Mouse (Mus musculus) cortical plate, adult 2 months (tissue): Measurements from ENCODE around the gene Zkscan7. TPM values are rescaled to one million over a fixed set of nuclear protein-coding genes. Genes with fewer than 3 reads are reported as not detected.

Experiments used
- H3K27ac ChIP-seq: fragments of 200-500 bp; 2 replicates; pipeline ENCODE4 v1.5.1; 2012; ENCODE audit warnings: low read length, control low read depth, inconsistent platforms; ENCODE audit not compliant: insufficient read depth
- H3K4me1 ChIP-seq: fragments of 200-500 bp; 2 replicates; pipeline ENCODE4 v1.6.1; 2011; ENCODE audit warnings: low read length; ENCODE audit not compliant: control insufficient read depth, insufficient read depth
- H3K4me3 ChIP-seq: fragments of 200-500 bp; 2 replicates; pipeline ENCODE4 v1.5.1; 2011; ENCODE audit warnings: mild to moderate bottlenecking, low read length, control low read depth; ENCODE audit not compliant: insufficient read depth
- CTCF ChIP-seq: fragments of 200-500 bp; IDR thresholded peaks from 2 replicates; pipeline ENCODE4 v1.5.1; 2011; ENCODE audit warnings: mild to moderate bottlenecking, control low read depth, low read length; ENCODE audit not compliant: insufficient read depth; ENCODE audit errors: extremely low read depth
- POLR2A ChIP-seq: fragments of 200-500 bp; IDR thresholded peaks from 2 replicates; pipeline ENCODE4 v1.6.1; 2011; ENCODE audit warnings: mild to moderate bottlenecking, low read length, control low read depth; ENCODE audit not compliant: insufficient read depth; ENCODE audit errors: extremely low read depth
- polyA plus RNA-seq: library from polyadenylated mRNA; depleted of rRNA; stranded (reverse); fragments of >200 nt; gene quantifications from 2 replicates; pipeline ENCODE4 v1.2.3, GENCODE M21; 2012

Gene Zkscan7
- polyA plus RNA-seq, 1 experiment = 3.0 TPM

- Histone ChIP-seq H3K27ac (no peak overlapping the region), H3K4me3 (no peak overlapping the region), H3K4me1 (no peaks in the 10 kb centered on the region)
- TF ChIP-seq CTCF (no peak), POLR2A (no peak)
These were observed 29.9 kb upstream of the Zkscan7 start for GRCm38 (mm10) chr9:122855617-122856016.

GRCm38 (mm10) chr9:122856716-122857115 is 28.8 kb upstream of the Zkscan7 start:
- H3K4me1 ChIP-seq = no peaks in the 10 kb centered on the region
- no peak overlapping the region for H3K4me3 ChIP-seq
- TF ChIP-seq POLR2A = no peak
- TF ChIP-seq CTCF = no peak
- H3K27ac ChIP-seq = no peak overlapping the region

- TF ChIP-seq POLR2A = no peak
- no peak for TF ChIP-seq CTCF
- peaks cover 5% of the 10 kb centered on the region; the same call in 1 of the 2 replicates for H3K4me1 ChIP-seq
- H3K4me3 ChIP-seq = no peak overlapping the region
- H3K27ac ChIP-seq = no peak overlapping the region
These were observed 24.7 kb upstream of the Zkscan7 start for GRCm38 (mm10) chr9:122860752-122861151.

- H3K27ac ChIP-seq = no peak overlapping the region
- H3K4me3 ChIP-seq = no peak overlapping the region
- peaks cover 5% of the 10 kb centered on the region; the same call in 1 of the 2 replicates for H3K4me1 ChIP-seq
- TF ChIP-seq POLR2A = no peak
- no peak for TF ChIP-seq CTCF
These were observed 21.8 kb upstream of the Zkscan7 start for GRCm38 (mm10) chr9:122863731-122864130.

- TF ChIP-seq POLR2A = no peak
- TF ChIP-seq CTCF = no peak
- peak overlapping the region; percentile 52 for H3K4me3 ChIP-seq
- peaks cover 5% of the 10 kb centered on the region; the same call in 1 of the 2 replicates for H3K4me1 ChIP-seq
- no peak overlapping the region for H3K27ac ChIP-seq
These were observed 20.6 kb upstream of the Zkscan7 start for GRCm38 (mm10) chr9:122864848-122865247.

GRCm38 (mm10) chr9:122865697-122866166 is 19.8 kb upstream of the Zkscan7 start, which contains the start of gene Zfp445:
Zfp445 (minus strand) TSS chr9:122866006.
- TF ChIP-seq POLR2A = peak; percentile 43; the same call in 1 of the 2 replicates
- TF ChIP-seq CTCF = no peak
- Histone ChIP-seq H3K4me3 (peak within 1 kb of the TSS; percentile 52), H3K27ac (peak within 1 kb of the TSS; percentile 81; the same call in 1 of the 2 replicates), H3K4me1 (peaks cover 5% of the 10 kb centered on the region; the same call in 1 of the 2 replicates)

GRCm38 (mm10) chr9:122866192-122866591 is 19.3 kb upstream of the Zkscan7 start:
- TF ChIP-seq POLR2A (no peak), CTCF (no peak)
- peak overlapping the region; percentile 52 for H3K4me3 ChIP-seq
- H3K27ac ChIP-seq = no peak overlapping the region
- H3K4me1 ChIP-seq = peaks cover 5% of the 10 kb centered on the region; the same call in 1 of the 2 replicates

- Histone ChIP-seq H3K4me3 (no peak overlapping the region), H3K4me1 (no peaks in the 10 kb centered on the region), H3K27ac (no peak overlapping the region)
- no peak for TF ChIP-seq CTCF
- no peak for TF ChIP-seq POLR2A
These were observed 12.9 kb upstream of the Zkscan7 start for GRCm38 (mm10) chr9:122872595-122872994.

- TF ChIP-seq POLR2A (no peak), CTCF (no peak)
- no peak overlapping the region for H3K27ac ChIP-seq
- no peaks in the 10 kb centered on the region for H3K4me1 ChIP-seq
- H3K4me3 ChIP-seq = no peak overlapping the region
These were observed 10.8 kb upstream of the Zkscan7 start for GRCm38 (mm10) chr9:122874653-122875052.

- Histone ChIP-seq H3K4me3 (no peak overlapping the region), H3K4me1 (no peaks in the 10 kb centered on the region), H3K27ac (no peak overlapping the region)
- TF ChIP-seq CTCF = no peak
- no peak for TF ChIP-seq POLR2A
These were observed 10.3 kb upstream of the Zkscan7 start for GRCm38 (mm10) chr9:122875145-122875544.
